Mouse (Mus musculus) thymus, adult 2 months (tissue): ENCODE measurements around the gene Fgf18.

Source experiments
- CTCF ChIP-seq: fragments of 200-500 bp; IDR thresholded peaks from 2 replicates; pipeline ENCODE4 v1.5.1; 2012; ENCODE audit warnings: mild to moderate bottlenecking, control low read depth, low read length, moderate library complexity, borderline replicate concordance; ENCODE audit not compliant: control insufficient read depth, poor library complexity, insufficient read depth; ENCODE audit errors: extremely low read depth
- POLR2A ChIP-seq: fragments of 200-500 bp; IDR thresholded peaks from 2 replicates; pipeline ENCODE4 v1.6.1; 2012; ENCODE audit warnings: mild to moderate bottlenecking, low read length, control low read depth, moderate library complexity; ENCODE audit not compliant: control insufficient read depth, poor library complexity, insufficient read depth; ENCODE audit errors: extremely low read depth

GRCm38 (mm10) chr11:33146651-33147131 lies 509 bp downstream of the Fgf18 start:
- TF ChIP-seq POLR2A (no peak), CTCF (no peak)
